Mouse (Mus musculus): ENCODE results near the gene Rps25.

DNA sequence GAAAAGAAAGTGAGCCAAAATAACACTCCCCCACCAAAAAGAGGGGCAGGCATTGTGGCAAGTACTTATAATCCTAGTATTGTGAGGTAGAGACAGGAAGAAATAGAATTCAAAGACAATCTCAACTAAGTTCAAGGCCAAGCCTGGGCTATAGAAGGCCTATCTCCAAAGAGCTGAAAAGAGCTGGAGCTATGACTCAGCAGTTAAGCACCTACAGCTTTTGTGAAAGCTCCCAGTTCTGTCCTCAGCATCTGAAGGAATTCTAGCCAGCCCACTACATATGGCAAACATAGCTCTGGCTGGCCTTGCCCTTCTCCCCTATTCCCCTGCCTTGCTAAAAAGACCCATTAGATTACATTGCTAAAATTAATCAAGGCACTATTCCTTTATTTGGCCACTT, 33.6 kb upstream of the Rps25 start:
- TF ChIP-seq CTCF (IDR thresholded peaks at IDR 0.05; ENCODE audit: insufficient read depth, low read length) (no peak), POLR2A (IDR thresholded peaks at IDR 0.05; ENCODE audit: borderline replicate concordance, extremely low read depth, low read depth, low read length) (no peak)
